Comparison of ENCODE assay signal across 11 mouse cellular contexts in the genomic region with DNA sequence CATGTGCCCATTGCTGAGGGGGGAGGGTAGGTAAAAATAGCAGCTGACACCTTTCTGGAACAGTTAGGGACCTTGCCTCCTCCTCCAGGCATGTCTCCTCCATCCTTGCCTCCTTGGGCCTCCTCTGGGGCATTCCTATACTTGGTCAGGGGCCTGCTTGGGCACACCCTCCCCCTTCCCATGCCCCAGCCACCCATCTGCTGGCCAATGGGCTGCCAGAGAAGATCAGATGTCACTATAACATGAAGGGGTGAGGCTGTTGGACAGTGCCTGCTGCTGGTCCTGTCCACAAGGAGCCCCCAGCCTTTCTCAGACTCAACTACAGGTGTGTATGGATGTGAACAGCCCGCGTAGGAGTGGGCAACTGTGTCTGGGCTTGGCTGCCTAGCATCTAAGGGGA. TPM values are rescaled to one million over a fixed set of nuclear protein-coding genes. Genes with fewer than 3 reads are reported as not detected.
A peak's percentile ranks its signal among the peaks of the same experiment; 100 is the strongest.
DNase-seq lines count a peak whose midpoint lies in the region; ATAC-seq and TF ChIP-seq lines count a peak whose summit lies in the region.
"Had no signal": no experiment of that assay in that cellular context is flagged by ENCODE, and none has a peak within 500 bp of the region (broad histone marks: within the 10 kb centered on the region; RNA-seq: fewer than 3 reads in every experiment).

Gene Tnnt3 (plus strand): TSS at position 262 of the 400 bp plus-strand sequence.

- intact Hi-C loops in heart, postnatal 14 days (cut with DNase I): no loop called here
- intact Hi-C loops in gastrocnemius, postnatal 14 days (cut with DNase I; ENCODE audit: low total_unique reads): loop anchor here (5.0 kb wide), 1 partner anchor 56 kb away; the partner anchor contains the start of gene Tnni2

- peaks cover 23% of the 10 kb centered on the region for H3K4me1 ChIP-seq in heart, embryonic 12.5 days (replicated peaks)
- no peaks in the 10 kb centered on the region for H3K4me1 ChIP-seq in lung, adult 2 months (ENCODE audit: control insufficient read depth, insufficient read depth, low read length)

- no peaks in the 10 kb centered on the region for H3K9me3 ChIP-seq in heart, embryonic 12.5 days (replicated peaks)

- H3K9ac ChIP-seq in heart, embryonic 12.5 days: peak within 1 kb of the TSS; percentile 0; the same call in 1 of the 2 replicates

- H3K36me3 ChIP-seq in heart, embryonic 12.5 days: 0 out of 2 replicates have a peak, but pooled peaks cover 10% of the 10 kb centered on the region

- no peak for ATAC-seq in heart, embryonic 12.5 days (ENCODE audit: insufficient number of reproducible peaks, low FRiP score)
- ATAC-seq in neutrophil, adult 5-6 weeks (ENCODE audit: extremely low read depth, insufficient number of reproducible peaks, low FRiP score, poor library complexity, severe bottlenecking): no peak
- ATAC-seq: Patski had no signal

- 87% methylated on average over 2 of the region's 2 CpGs for WGBS in heart, embryonic 12.5 days
- 88% methylated on average over 2 of the region's 2 CpGs for WGBS in lung, adult 2 months

- H3K4me2 ChIP-seq in heart, embryonic 12.5 days: no peak within 1 kb of the TSS

- TF ChIP-seq CTCF in lung, adult 2 months (IDR thresholded peaks at IDR 0.05; ENCODE audit: insufficient read depth, low read length): no peak

- peak within 1 kb of the TSS; percentile 53 for H3K27ac ChIP-seq in heart, embryonic 12.5 days (ENCODE audit: poor library complexity, severe bottlenecking)
- H3K27ac ChIP-seq: left cerebral cortex, adult 2 months had no signal

- no peaks in the 10 kb centered on the region for H3K27me3 ChIP-seq in heart, embryonic 12.5 days (replicated peaks)
- H3K27me3 ChIP-seq: Patski had no signal

- no peak for TF ChIP-seq POLR2A in lung, adult 2 months (IDR thresholded peaks at IDR 0.05; ENCODE audit: borderline replicate concordance, extremely low read depth, low read depth, low read length)

- DNase-seq in heart, postnatal 14 days: no peak
- no peak for DNase-seq in lung, adult 2 months
- DNase-seq in lung, postnatal 14 days: no peak
- peak; percentile 70 for DNase-seq in gastrocnemius, postnatal 14 days
- DNase-seq in layer of hippocampus, adult 18-20 months (ENCODE audit: low spot score in 2 of 2): no peak
- no peak for DNase-seq in retina, embryonic 14.5 days (ENCODE audit: low spot score)

- no peak within 1 kb of the TSS for H3K4me3 ChIP-seq in heart, embryonic 12.5 days
- no peak within 1 kb of the TSS for H3K4me3 ChIP-seq in lung, adult 2 months (replicated peaks; ENCODE audit: extremely low read depth, low read depth, low read length)
- H3K4me3 ChIP-seq: erythroblast, embryonic 14.5 days; left cerebral cortex, adult 2 months had no signal

RNA-seq across cellular contexts. Expression of gene Tnnt3, which starts in this region (rescaled TPM):
- polyA plus RNA-seq in heart, embryonic 12.5 days (2016; fragmentation: Nextera tagmentation; extraction: Ambion mirVana): 6.4 and 9.3 TPM in 2 replicates
- total RNA-seq in heart, postnatal 14 days (2021): 1 to 10 TPM; 1.2 to 1.4 TPM
- 4.1 and 64.7 TPM in 2 replicates for polyA plus RNA-seq in lung, adult 2 months (2012; rRNA removed)
- total RNA-seq in gastrocnemius, postnatal 14 days (2021): over 10,000 TPM; 22,199 to 23,470 TPM
- 20.0 and 20.4 TPM in 2 replicates for total RNA-seq in neutrophil, adult 5-6 weeks (2017)
- total RNA-seq in layer of hippocampus, adult 18-20 months (2021): not detected
- total RNA-seq: left cerebral cortex, adult 2 months had no signal
- polyA plus RNA-seq: erythroblast, embryonic 14.5 days had no signal

Comparison
In these comparisons a context has a peak if more than half of its experiments do, and no peak if none do; other contexts are left out.
1. RNA of gene Tnnt3 (total RNA-seq): 22,199 to 23,470 TPM in gastrocnemius, postnatal 14 days; 20.0 to 20.4 TPM in neutrophil, adult 5-6 weeks, 1.2 to 1.4 TPM in heart, postnatal 14 days and not detected in layer of hippocampus, adult 18-20 months; every median in the first group is over 1,000 times any median in the second.